Mouse (Mus musculus) stomach, postnatal 0 days (tissue): Measurements from ENCODE around the gene Vav2. TPM values are rescaled to one million over a fixed set of nuclear protein-coding genes. Genes with fewer than 3 reads are reported as not detected.

Experiments used
- ATAC-seq: fragments of 200-750 bp; cut with Nextera tagmentation; 2 replicates; pipeline ENCODE4 v1.8.0; 2017; ENCODE audit not compliant: low FRiP score, low TSS enrichment
- DNase-seq: peaks from one replicate; pipeline ENCODE4 v3.0.0-alpha.2; 2016; ENCODE audit warnings: low spot score
- H3K27ac ChIP-seq: fragments of 300-500 bp; sonication (generic); replicated peaks from 2 replicates; pipeline ENCODE4 v1.5.1; 2014; ENCODE audit warnings: mild to moderate bottlenecking, control low read depth
- H3K27me3 ChIP-seq: fragments of 300-500 bp; sonication (generic); 2 replicates; pipeline ENCODE4 v1.6.1; 2014; ENCODE audit warnings: low read length; ENCODE audit not compliant: control insufficient read depth, insufficient read depth
- H3K36me3 ChIP-seq: fragments of 300-500 bp; sonication (generic); 2 replicates; pipeline ENCODE4 v1.6.1; 2014; ENCODE audit warnings: low read length, mixed read lengths; ENCODE audit not compliant: control insufficient read depth, insufficient read depth
- H3K4me1 ChIP-seq: fragments of 300-500 bp; sonication (generic); replicated peaks from 2 replicates; pipeline ENCODE4 v1.6.1; 2014; ENCODE audit warnings: antibody characterized with exemption; ENCODE audit not compliant: control insufficient read depth, insufficient read depth
- H3K4me2 ChIP-seq: fragments of 300-500 bp; sonication (generic); replicated peaks from 2 replicates; pipeline ENCODE4 v1.6.1; 2014; ENCODE audit warnings: low read depth, mild to moderate bottlenecking, control low read depth, moderate library complexity
- H3K4me3 ChIP-seq: fragments of 300-500 bp; sonication (generic); 2 replicates; pipeline ENCODE4 v1.5.1; 2014; ENCODE audit warnings: low read depth, low read length, control low read depth
- H3K9ac ChIP-seq: fragments of 300-500 bp; sonication (generic); 2 replicates; pipeline ENCODE4 v1.6.1; 2014; ENCODE audit warnings: mild to moderate bottlenecking, low read length, control low read depth, mixed read lengths
- H3K9me3 ChIP-seq: fragments of 300-500 bp; sonication (generic); 2 replicates; pipeline ENCODE4 v1.6.1; 2016; ENCODE audit warnings: low read length; ENCODE audit not compliant: control insufficient read depth
- CTCF ChIP-seq: IDR thresholded peaks from 2 replicates; pipeline ENCODE4 v1.5.1; 2016; ENCODE audit warnings: antibody characterized with exemption, low read depth, mild to moderate bottlenecking, moderate library complexity
- EP300 ChIP-seq: optimal IDR thresholded peaks from 2 replicates; pipeline ENCODE3; 2016; ENCODE audit warnings: antibody characterized with exemption
- WGBS: fragments of 180-500 bp; shearing (Covaris S2); extraction: QIAGEN DNeasy Blood & Tissue Kit; methylation state at CpG from one replicate; pipeline ENCODE4 v1.1.7; 2014; 5-methylcytosine and 5-hydroxymethylcytosine counted together
- polyA plus RNA-seq: library from polyadenylated mRNA; unstranded; fragments of >200 nt; fragmentation: Nextera tagmentation; extraction: Ambion mirVana; gene quantifications from 2 replicates; pipeline ENCODE4 v1.2.1, GENCODE M21; 2015

The Vav2 gene
- polyA plus RNA-seq, 1 experiment from 2014 or later, result 2.7 TPM

DNA sequence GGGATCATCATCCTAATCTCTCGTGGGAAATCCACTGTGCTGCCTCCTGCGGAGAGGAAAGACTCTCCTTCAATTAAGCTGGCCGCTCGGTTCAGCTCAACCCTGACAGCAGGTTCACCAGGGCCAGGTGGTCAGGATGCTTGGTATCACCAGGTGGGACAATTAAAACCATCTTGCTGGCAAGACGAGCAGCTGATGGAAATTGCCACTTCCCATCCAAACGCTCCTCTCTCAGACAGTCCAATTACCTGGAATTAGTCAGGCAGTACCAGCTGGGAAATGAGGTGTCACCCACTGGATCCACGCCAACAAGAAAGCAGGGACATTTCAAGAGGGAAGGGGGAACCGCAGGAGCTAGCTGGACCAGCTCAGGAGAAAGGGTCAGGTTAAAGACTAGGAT lies 96.4 kb downstream of the Vav2 start:
- Histone ChIP-seq H3K27ac (no peak overlapping the region), H3K9ac (no peak overlapping the region), H3K27me3 (no peaks in the 10 kb centered on the region), H3K9me3 (no peaks in the 10 kb centered on the region), H3K4me2 (no peak overlapping the region), H3K36me3 (no peaks in the 10 kb centered on the region), H3K4me1 (peaks cover 6% of the 10 kb centered on the region), H3K4me3 (no peak overlapping the region)
- ATAC-seq, result no peak
- TF ChIP-seq CTCF, result no peak
- 78% methylated on average over 8 of the region's 8 CpGs for WGBS
- no peak for DNase-seq

DNA sequence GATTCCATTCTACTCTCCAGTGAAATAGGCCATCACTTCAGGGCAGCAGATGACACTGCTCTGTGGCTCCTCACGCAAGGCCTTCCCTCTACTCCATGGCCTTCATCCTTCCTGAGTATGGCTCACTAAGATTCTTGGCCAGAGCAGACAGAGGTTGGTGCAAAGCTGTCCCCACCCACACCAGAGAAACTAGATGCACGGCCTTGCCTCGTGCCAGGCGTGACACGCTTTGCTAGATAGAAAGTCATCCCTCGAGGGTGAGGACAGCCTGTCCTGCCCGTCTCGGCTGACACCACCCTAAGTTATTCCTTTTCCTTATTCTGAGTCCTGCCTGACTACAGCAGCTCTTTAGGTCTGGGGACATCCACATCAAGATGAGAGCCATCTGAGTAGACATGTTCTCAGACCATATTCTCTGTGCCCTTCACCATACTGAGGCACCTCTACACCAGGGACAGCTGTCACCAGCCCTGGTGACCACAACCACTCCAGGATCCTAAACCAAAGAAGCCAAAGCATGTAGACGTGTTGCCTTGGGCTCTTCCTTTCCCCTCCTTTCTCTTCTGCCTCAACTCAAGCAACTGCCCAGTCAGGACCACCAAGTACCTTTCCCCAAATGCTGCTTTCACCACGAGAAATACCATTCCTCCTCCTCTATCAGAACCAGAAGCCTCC lies 97.3 kb downstream of the Vav2 start:
- ATAC-seq, result no peak
- no peak for DNase-seq
- Histone ChIP-seq H3K4me3 (no peak overlapping the region), H3K36me3 (no peaks in the 10 kb centered on the region), H3K9me3 (no peaks in the 10 kb centered on the region), H3K27me3 (no peaks in the 10 kb centered on the region), H3K4me1 (peaks cover 6% of the 10 kb centered on the region), H3K9ac (no peak overlapping the region), H3K4me2 (no peak overlapping the region), H3K27ac (no peak overlapping the region)
- 74% methylated on average over 10 of the region's 10 CpGs for WGBS
- TF ChIP-seq CTCF (no peak), EP300 (no peak)

DNA sequence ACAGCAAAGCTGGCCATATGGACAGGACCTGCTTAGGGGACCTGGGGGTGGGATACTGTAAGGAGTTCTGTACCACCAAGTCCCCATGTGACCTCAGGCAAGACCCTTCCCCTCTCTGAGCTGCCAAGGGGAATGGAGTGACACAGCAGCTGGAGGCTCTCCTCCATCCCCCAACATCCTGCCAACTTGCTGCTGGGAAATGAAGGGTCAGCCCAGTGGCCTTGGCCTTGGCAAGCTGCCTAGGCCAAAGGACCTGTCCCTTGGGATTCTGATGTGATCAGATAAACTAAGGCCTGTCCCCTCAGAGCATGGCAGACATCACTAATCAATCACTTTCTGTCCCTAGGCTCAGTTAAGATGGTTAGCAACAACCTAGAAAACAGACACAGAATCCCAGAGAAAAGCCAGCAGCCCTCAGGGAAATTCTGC lies 98.2 kb downstream of the Vav2 start:
- Histone ChIP-seq H3K9ac (no peak overlapping the region), H3K4me2 (no peak overlapping the region), H3K9me3 (no peaks in the 10 kb centered on the region), H3K27ac (no peak overlapping the region; the same call in 1 of the 2 replicates), H3K4me3 (no peak overlapping the region), H3K36me3 (no peaks in the 10 kb centered on the region), H3K4me1 (peaks cover 6% of the 10 kb centered on the region), H3K27me3 (no peaks in the 10 kb centered on the region)
- DNase-seq (no peak), ATAC-seq (no peak)
- TF ChIP-seq EP300 (no peak), CTCF (no peak)

DNA sequence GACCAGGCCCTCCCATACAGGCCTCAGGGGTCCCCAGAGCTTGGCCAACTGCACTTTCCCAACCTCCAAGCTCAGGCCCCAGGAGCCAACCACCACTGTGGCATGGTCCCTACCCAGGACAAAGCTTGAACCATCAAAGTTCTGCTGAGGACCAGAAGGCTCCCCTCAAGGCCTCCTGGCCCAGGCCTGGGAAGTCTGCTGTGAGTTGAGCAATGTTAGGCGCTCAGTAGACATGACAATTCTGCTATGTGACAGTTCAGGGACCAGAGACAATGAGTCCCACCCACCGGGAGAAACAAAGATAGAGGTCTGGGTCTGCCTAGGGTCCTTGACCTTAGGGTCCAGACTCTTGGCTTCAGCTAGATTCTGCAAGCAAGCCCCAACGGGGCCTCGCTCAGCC lies 98.9 kb downstream of the Vav2 start:
- Histone ChIP-seq H3K36me3 (no peaks in the 10 kb centered on the region), H3K9ac (no peak overlapping the region), H3K27me3 (no peaks in the 10 kb centered on the region), H3K9me3 (no peaks in the 10 kb centered on the region), H3K4me1 (peaks cover 6% of the 10 kb centered on the region), H3K4me2 (no peak overlapping the region), H3K27ac (no peak overlapping the region; the same call in 1 of the 2 replicates), H3K4me3 (no peak overlapping the region)
- TF ChIP-seq CTCF (no peak), EP300 (no peak)
- DNase-seq (no peak), ATAC-seq (no peak)
- WGBS, result 73% methylated on average over 4 of the region's 4 CpGs

DNA sequence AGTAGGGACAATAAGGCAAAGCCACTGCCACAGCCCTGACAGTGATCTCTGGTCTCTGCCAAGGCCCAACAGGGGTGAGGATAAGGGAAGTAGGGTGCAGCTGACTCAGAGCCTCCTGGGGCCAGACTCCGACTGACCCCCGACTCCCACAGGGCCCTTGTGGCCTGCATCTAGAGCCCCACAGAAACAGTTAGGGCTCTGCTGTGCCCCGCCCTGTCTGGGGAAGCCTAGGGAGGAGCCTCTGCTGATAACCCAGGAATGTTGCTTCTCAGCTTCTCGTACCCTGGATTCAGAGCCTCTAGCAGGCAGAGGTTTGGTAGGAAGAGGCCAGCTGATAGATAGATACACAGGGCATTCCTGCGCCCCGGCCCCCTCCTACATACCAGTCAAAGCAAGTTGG lies 99.8 kb downstream of the Vav2 start:
- H3K4me2 ChIP-seq, result no peak overlapping the region
- peak; percentile 56 for ATAC-seq
- no peaks in the 10 kb centered on the region for H3K27me3 ChIP-seq
- no peaks in the 10 kb centered on the region for H3K9me3 ChIP-seq
- H3K27ac ChIP-seq, result no peak overlapping the region
- no peak overlapping the region for H3K9ac ChIP-seq
- peak; percentile 64 for DNase-seq
- peaks cover 6% of the 10 kb centered on the region for H3K4me1 ChIP-seq
- TF ChIP-seq CTCF (no peak), EP300 (no peak)
- H3K4me3 ChIP-seq, result no peak overlapping the region
- no peaks in the 10 kb centered on the region for H3K36me3 ChIP-seq
- 47% methylated on average over 6 of the region's 6 CpGs for WGBS

DNA sequence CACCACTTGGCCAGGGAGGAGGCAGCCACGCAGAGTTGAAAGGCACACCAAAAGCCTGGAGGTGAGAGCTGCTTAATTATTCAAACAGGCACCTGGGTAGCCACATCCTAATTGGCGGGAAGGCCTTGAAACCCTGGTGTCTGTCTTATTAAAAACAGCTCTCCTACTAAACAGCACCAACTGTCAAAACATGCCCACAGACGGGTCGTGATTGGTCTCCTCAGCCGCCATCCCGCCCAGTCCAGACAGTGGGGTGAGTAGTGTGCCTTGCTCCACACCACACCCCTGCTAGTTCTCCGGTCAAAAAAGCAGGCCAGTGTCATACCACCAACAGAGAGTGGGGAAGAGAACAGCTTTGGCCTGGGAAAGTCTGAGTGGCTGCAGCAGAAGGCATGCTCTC lies 100.5 kb downstream of the Vav2 start:
- ATAC-seq (no peak), DNase-seq (no peak)
- Histone ChIP-seq H3K36me3 (no peaks in the 10 kb centered on the region), H3K27me3 (no peaks in the 10 kb centered on the region), H3K9me3 (no peaks in the 10 kb centered on the region), H3K4me2 (no peak overlapping the region), H3K27ac (no peak overlapping the region), H3K9ac (no peak overlapping the region), H3K4me1 (peaks cover 6% of the 10 kb centered on the region), H3K4me3 (no peak overlapping the region)
- TF ChIP-seq CTCF (no peak), EP300 (no peak)
- WGBS, result 65% methylated on average over 7 of the region's 7 CpGs
